Mouse (Mus musculus): ENCODE data around the gene Nectin2. TPM values are rescaled to one million over a fixed set of nuclear protein-coding genes. Genes with fewer than 3 reads are reported as not detected.

Gene Nectin2
- 7.6 TPM for polyA plus RNA-seq (2014; fragmentation: Illumina TruSeq; extraction: RNeasy Lipid Tissue Mini Kit (QIAGEN cat#74804))

GRCm38 (mm10) chr7:19750217-19751069 lies at the start of gene Nectin2:
Gene Nectin2, minus strand, starts transcription at chr7:19750483.

DNA sequence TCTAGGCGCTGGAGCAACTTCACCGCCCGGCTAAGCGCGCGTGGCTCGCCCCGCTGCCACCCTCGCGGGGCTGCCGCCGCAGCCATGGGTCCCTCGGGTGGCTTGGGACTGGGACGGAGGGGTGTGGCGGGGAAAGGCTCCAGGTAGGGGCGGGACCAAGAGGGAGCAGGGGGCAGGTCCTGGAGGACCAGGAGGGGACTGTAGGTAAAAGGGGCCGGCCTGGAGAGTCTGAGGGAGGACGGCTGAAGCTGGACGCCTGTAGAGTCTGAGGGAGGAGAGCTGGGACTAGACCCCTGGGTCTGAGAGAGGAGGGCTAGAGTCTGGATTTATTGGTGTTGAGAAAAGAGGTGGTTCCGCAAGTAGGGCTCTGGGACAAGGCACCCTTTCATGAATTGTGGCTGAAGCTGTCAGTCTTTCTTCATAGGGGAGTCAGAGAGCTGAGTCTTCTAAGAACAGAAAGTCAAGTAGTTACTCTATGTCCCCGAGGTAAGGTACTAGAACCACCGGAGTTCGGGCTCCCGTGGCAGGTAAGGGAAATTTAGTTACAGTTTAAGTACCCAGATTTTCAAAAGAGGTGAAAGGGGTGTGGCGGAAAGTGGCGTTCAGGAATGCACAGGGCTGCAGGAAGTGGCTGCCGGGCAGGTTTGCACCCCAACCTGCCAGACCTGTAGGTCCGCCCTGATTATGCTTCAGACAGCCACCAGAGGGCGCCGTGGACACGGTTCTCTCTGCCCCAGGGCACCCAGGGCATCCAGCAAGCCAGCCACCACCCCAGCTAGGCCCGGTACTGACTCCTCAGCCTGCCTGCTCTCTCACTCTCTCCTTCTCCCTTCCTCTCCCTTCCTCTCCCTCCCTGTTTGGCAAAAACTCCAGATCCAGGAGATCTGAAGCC lies 46.7 kb upstream of the Nectin2 start, which contains the start of gene Cblc:
Gene Cblc (minus strand): TSS at position 113 of the 892 bp plus-strand sequence.

DNA sequence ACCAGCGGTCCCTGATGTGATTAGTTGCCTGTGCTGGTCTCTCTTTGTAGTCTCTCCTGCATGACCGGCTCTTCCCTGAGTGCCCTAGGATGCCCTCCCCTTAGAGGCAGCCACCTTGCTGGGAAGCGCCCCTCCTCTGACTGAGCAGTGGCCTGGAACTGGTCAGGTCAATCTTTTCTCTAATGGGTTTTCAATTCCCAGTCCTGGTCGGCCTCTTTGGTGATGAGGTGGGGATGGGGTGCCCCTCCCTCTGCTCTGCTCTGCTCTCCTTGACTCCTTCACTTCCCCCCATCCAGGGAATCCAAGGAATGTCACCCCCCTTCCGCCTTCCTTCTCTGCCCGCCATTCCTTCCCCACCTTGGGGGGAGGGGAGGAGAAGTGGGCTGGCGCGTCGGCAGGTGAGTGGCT lies 20.7 kb upstream of the Nectin2 start, which contains the start of gene Bcam:
Gene Bcam (minus strand): TSS at position 33 of the 408 bp plus-strand sequence.

GRCm38 (mm10) chr7:19715239-19716054 lies 34.8 kb downstream of the Nectin2 start, which contains the start of gene Tomm40:
Gene Tomm40, minus strand, starts transcription at chr7:19715438.

DNA sequence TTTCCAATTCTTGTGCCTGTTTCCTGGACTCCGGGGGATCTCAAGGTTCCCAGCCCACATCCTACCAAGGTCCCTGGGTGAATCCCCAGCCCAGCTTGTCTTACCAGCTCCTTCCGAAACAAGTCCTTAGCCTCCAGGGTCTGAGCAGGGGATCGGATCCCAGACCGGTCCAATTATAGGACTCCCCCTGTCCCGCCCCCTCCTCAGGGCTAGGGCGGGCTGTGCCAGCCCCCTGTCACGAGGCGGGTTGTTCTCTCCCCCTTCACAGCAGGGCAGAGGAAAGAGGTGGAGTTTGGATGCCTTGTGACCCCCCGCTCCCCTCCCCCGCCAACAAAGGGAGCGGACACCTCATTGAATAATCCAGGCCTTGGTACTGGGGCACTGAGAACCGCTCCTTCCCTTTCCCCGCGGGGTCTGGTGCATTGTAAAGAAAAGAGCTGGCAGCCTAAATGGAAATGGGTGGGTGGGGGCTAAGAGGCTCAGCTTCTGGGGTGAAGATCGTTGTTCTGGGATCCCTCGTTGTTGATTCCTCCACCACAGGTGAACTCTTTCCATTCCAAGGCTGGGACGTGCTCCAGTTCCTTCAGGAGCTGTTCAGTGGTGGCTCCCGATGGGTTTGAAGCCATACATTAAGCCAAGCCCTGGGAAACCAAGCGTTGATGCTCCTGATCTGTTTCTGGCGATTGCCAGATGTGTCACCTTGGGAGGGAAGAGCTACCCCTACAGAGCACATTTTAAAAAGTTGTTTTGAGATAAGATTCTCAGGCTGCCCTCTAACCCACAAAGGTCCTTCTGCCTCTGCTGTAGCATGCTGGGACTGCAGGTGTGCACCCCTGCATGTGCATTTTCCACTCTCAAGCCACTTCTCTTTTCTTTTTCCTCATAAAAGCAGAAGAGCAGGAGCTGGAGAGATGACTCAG lies 51.1 kb downstream of the Nectin2 start, which contains the start of gene Apoe:
Gene Apoe (minus strand): TSS at position 282 of the 920 bp plus-strand sequence.

DNA sequence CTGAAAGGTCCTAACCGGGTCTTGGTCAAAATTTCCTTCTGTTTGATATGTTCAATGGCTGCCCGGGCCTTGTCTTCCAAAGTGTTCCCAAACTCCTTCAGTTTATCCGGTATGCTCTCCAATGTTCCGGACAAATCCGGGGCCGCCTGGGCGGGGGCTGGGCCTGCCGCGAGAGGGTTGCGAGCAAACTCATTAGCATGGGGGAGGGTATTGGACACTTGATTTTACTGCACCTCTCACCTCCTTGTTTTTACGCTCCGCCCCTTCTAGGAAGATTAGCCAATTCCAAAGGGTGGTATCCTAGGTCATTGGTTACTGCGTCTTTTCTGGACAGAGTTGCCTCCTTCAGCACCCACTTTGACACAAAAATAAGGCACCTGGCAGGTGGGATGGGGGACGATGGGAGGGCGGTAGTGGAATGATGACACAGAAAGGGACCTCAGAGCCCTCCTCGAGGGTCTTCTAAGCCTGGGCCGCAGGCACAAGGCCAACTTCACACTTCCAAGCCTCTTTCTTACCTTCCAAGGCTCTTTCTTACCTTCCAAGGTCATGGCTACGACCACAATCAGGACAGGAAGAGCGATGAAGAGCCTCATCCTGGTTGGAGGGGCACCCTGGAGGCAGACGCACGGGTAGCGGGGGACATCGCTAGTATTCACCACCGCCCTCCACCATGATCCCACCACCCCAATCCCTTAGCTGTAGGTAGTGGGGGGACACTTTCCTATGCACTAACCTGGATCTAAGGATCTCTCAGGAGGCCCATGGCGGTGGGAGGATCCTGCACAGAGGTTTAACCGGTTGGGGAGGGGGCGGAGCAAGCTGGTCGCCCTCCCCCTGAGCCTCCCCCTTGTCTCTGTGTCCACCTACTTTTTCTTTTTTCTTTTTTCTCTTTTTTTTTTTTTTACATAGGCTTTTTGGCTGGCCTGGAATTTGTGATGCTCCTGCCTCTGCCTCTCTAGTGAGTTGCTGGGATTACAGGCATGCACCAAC lies 58.1 kb downstream of the Nectin2 start, which contains the start of gene Apoc1:
Gene Apoc1 (minus strand): TSS at position 788 of the 993 bp plus-strand sequence.

DNA sequence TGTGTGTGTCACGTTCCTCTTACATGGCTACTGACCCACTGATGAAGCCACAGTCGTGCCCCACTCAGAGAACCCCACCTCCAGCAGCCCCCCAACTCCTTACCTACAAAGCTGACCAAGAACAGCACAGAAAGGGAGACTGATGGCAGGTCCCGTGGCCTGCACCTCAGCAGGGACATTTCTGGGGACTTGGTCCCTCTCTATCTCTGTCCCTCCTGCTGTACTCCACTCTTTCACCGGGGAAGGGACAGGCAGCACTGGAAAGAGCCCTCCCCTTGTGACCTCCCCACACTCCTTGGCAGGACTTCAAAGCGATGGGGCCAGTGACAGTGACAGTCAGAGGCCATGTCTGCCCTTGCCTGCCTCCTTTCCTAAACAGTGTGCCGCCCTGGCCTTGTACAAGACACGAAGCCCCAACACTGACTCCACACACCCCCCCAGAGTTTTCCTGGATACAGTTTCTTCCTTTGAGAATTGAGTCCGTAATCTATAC lies 69.0 kb downstream of the Nectin2 start, which contains the start of the genes Gm44805 and Apoc4:
Gene Gm44805 (minus strand): TSS at position 222 of the 493 bp plus-strand sequence.
Gene Apoc4 (minus strand): TSS at position 278 of the 493 bp plus-strand sequence.

DNA sequence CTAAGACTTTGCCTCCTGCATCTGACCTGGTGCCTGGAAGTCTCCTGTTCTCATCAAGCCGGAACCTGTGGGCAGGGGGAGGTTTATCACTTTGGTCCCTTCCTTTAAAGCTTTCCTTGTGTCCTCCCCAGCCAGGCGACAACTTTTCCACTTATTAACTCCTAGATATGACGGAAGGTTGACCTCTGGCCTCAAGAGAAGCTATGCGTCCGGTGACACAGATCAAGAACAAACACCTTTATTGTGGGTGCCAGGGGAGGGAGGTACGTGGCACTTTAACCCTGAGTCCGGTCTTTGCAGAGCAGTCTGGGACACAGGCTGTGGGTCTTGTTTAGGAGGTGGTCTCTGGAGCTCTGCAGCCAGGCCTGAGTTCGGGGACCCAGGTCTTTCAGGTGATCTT lies 72.4 kb downstream of the Nectin2 start, which contains the start of gene Apoc2:
Gene Apoc2 (minus strand): TSS at position 70 of the 400 bp plus-strand sequence.

Other genes starting within 250 kb of the Nectin2 start
- gene Bloc1s3, start 242.1 kb downstream of the Nectin2 start, polyA plus RNA-seq (2014; fragmentation: Illumina TruSeq; extraction: RNeasy Lipid Tissue Mini Kit (QIAGEN cat#74804)) = 3.2 TPM
- not detected for gene Trappc6a, start 242.1 kb downstream of the Nectin2 start, polyA plus RNA-seq (2014; fragmentation: Illumina TruSeq; extraction: RNeasy Lipid Tissue Mini Kit (QIAGEN cat#74804))
- not detected for gene Nkpd1, start 232.6 kb downstream of the Nectin2 start, polyA plus RNA-seq (2014; fragmentation: Illumina TruSeq; extraction: RNeasy Lipid Tissue Mini Kit (QIAGEN cat#74804))
- 0.37 TPM for gene Ppp1r37, start 187.4 kb downstream of the Nectin2 start, polyA plus RNA-seq (2014; fragmentation: Illumina TruSeq; extraction: RNeasy Lipid Tissue Mini Kit (QIAGEN cat#74804))
- not detected for gene Zfp296, start 173.2 kb downstream of the Nectin2 start, polyA plus RNA-seq (2014; fragmentation: Illumina TruSeq; extraction: RNeasy Lipid Tissue Mini Kit (QIAGEN cat#74804))
- 16.3 TPM for gene Gemin7, start 172.9 kb downstream of the Nectin2 start, polyA plus RNA-seq (2014; fragmentation: Illumina TruSeq; extraction: RNeasy Lipid Tissue Mini Kit (QIAGEN cat#74804))
- 1.6 TPM for gene Clasrp, start 146.0 kb downstream of the Nectin2 start, polyA plus RNA-seq (2014; fragmentation: Illumina TruSeq; extraction: RNeasy Lipid Tissue Mini Kit (QIAGEN cat#74804))
- gene Relb, start 121.0 kb downstream of the Nectin2 start, polyA plus RNA-seq (2014; fragmentation: Illumina TruSeq; extraction: RNeasy Lipid Tissue Mini Kit (QIAGEN cat#74804)) = 0.66 TPM
- gene Clptm1, start 85.5 kb downstream of the Nectin2 start, polyA plus RNA-seq (2014; fragmentation: Illumina TruSeq; extraction: RNeasy Lipid Tissue Mini Kit (QIAGEN cat#74804)) = 14.3 TPM
- gene Apoc2, start 72.5 kb downstream of the Nectin2 start, polyA plus RNA-seq (2014; fragmentation: Illumina TruSeq; extraction: RNeasy Lipid Tissue Mini Kit (QIAGEN cat#74804)) = not detected
- gene Gm44805, start 69.1 kb downstream of the Nectin2 start, polyA plus RNA-seq (2014; fragmentation: Illumina TruSeq; extraction: RNeasy Lipid Tissue Mini Kit (QIAGEN cat#74804)) = not detected
- gene Apoc4, start 69.0 kb downstream of the Nectin2 start, polyA plus RNA-seq (2014; fragmentation: Illumina TruSeq; extraction: RNeasy Lipid Tissue Mini Kit (QIAGEN cat#74804)) = not detected
- gene Apoc1, start 57.8 kb downstream of the Nectin2 start, polyA plus RNA-seq (2014; fragmentation: Illumina TruSeq; extraction: RNeasy Lipid Tissue Mini Kit (QIAGEN cat#74804)) = 1.7 TPM
- gene Apoe, start 51.3 kb downstream of the Nectin2 start, polyA plus RNA-seq (2014; fragmentation: Illumina TruSeq; extraction: RNeasy Lipid Tissue Mini Kit (QIAGEN cat#74804)) = 8.6 TPM
- 0.37 TPM for gene Tomm40, start 35.0 kb downstream of the Nectin2 start, polyA plus RNA-seq (2014; fragmentation: Illumina TruSeq; extraction: RNeasy Lipid Tissue Mini Kit (QIAGEN cat#74804))
- not detected for gene Bcam, start 20.5 kb upstream of the Nectin2 start, polyA plus RNA-seq (2014; fragmentation: Illumina TruSeq; extraction: RNeasy Lipid Tissue Mini Kit (QIAGEN cat#74804))
- not detected for gene Cblc, start 46.3 kb upstream of the Nectin2 start, polyA plus RNA-seq (2014; fragmentation: Illumina TruSeq; extraction: RNeasy Lipid Tissue Mini Kit (QIAGEN cat#74804))
- not detected for gene Bcl3, start 72.3 kb upstream of the Nectin2 start, polyA plus RNA-seq (2014; fragmentation: Illumina TruSeq; extraction: RNeasy Lipid Tissue Mini Kit (QIAGEN cat#74804))
- gene Gm19345, start 101.5 kb upstream of the Nectin2 start, polyA plus RNA-seq (2014; fragmentation: Illumina TruSeq; extraction: RNeasy Lipid Tissue Mini Kit (QIAGEN cat#74804)) = not detected
- not detected for gene Ceacam16, start 110.8 kb upstream of the Nectin2 start, polyA plus RNA-seq (2014; fragmentation: Illumina TruSeq; extraction: RNeasy Lipid Tissue Mini Kit (QIAGEN cat#74804))
- gene Ceacam19, start 137.5 kb upstream of the Nectin2 start, polyA plus RNA-seq (2014; fragmentation: Illumina TruSeq; extraction: RNeasy Lipid Tissue Mini Kit (QIAGEN cat#74804)) = not detected
- gene Pvr, start 170.7 kb upstream of the Nectin2 start, polyA plus RNA-seq (2014; fragmentation: Illumina TruSeq; extraction: RNeasy Lipid Tissue Mini Kit (QIAGEN cat#74804)) = 34.4 TPM
- gene Igsf23, start 200.3 kb upstream of the Nectin2 start, polyA plus RNA-seq (2014; fragmentation: Illumina TruSeq; extraction: RNeasy Lipid Tissue Mini Kit (QIAGEN cat#74804)) = not detected
- 1.00 TPM for gene Ceacam20, start 214.9 kb upstream of the Nectin2 start, polyA plus RNA-seq (2014; fragmentation: Illumina TruSeq; extraction: RNeasy Lipid Tissue Mini Kit (QIAGEN cat#74804))
- 83.2 TPM for gene Nlrp9b, start 241.0 kb upstream of the Nectin2 start, polyA plus RNA-seq (2014; fragmentation: Illumina TruSeq; extraction: RNeasy Lipid Tissue Mini Kit (QIAGEN cat#74804))

All from ovary, adult 10 weeks (tissue).